Mouse (Mus musculus) embryonic facial prominence, embryonic 14.5 days (tissue): ENCODE measurements at regions not wholly inside any gene's neighbourhood (a gene's known extent, or its start where the extent isn't known, plus 50 kb on each side); places are given as distances from the start of the nearest gene placed in this dataset.

Source experiments
- ATAC-seq: fragments of 200-750 bp; cut with Nextera tagmentation; 2 replicates; pipeline ENCODE4 v1.8.0; 2017; ENCODE audit warnings: low read depth, moderate number of reproducible peaks, moderate TSS enrichment
- DNase-seq: peaks from one replicate; pipeline ENCODE4 v3.0.0-alpha.2; 2015; ENCODE audit warnings: low spot score
- H3K27ac ChIP-seq: fragments of 300-500 bp; sonication (generic); replicated peaks from 2 replicates; pipeline ENCODE4 v1.5.1; 2014; ENCODE audit warnings: low read depth, mild to moderate bottlenecking, low read length, moderate library complexity
- H3K27me3 ChIP-seq: fragments of 300-500 bp; sonication (generic); replicated peaks from 2 replicates; pipeline ENCODE4 v1.6.1; 2014; ENCODE audit warnings: low read length; ENCODE audit not compliant: control insufficient read depth, insufficient read depth
- H3K36me3 ChIP-seq: fragments of 300-500 bp; sonication (generic); 2 replicates; pipeline ENCODE4 v1.6.1; 2014; ENCODE audit warnings: low read length, mixed read lengths; ENCODE audit not compliant: control insufficient read depth, insufficient read depth
- H3K4me1 ChIP-seq: fragments of 300-500 bp; sonication (generic); 2 replicates; pipeline ENCODE4 v1.6.1; 2014; ENCODE audit warnings: antibody characterized with exemption, low read length; ENCODE audit not compliant: control insufficient read depth, insufficient read depth
- H3K4me2 ChIP-seq: fragments of 300-500 bp; sonication (generic); 2 replicates; pipeline ENCODE4 v1.6.1; 2014; ENCODE audit warnings: low read depth, mild to moderate bottlenecking, low read length, moderate library complexity, mixed read lengths
- H3K4me3 ChIP-seq: fragments of 300-500 bp; sonication (generic); 2 replicates; pipeline ENCODE4 v1.5.1; 2014; ENCODE audit warnings: low read depth, mild to moderate bottlenecking, low read length
- H3K9ac ChIP-seq: fragments of 300-500 bp; sonication (generic); 2 replicates; pipeline ENCODE4 v1.6.1; 2014; ENCODE audit warnings: low read depth, mild to moderate bottlenecking, low read length, moderate library complexity, mixed read lengths
- H3K9me3 ChIP-seq: fragments of 300-500 bp; sonication (generic); 2 replicates; pipeline ENCODE4 v1.6.1; 2016; ENCODE audit warnings: low read length; ENCODE audit not compliant: control insufficient read depth
- WGBS: fragments of 180-500 bp; shearing (Covaris S2); extraction: QIAGEN DNeasy Blood & Tissue Kit; methylation state at CpG from one replicate; pipeline ENCODE4 v1.1.7; 2014; 5-methylcytosine and 5-hydroxymethylcytosine counted together

DNA sequence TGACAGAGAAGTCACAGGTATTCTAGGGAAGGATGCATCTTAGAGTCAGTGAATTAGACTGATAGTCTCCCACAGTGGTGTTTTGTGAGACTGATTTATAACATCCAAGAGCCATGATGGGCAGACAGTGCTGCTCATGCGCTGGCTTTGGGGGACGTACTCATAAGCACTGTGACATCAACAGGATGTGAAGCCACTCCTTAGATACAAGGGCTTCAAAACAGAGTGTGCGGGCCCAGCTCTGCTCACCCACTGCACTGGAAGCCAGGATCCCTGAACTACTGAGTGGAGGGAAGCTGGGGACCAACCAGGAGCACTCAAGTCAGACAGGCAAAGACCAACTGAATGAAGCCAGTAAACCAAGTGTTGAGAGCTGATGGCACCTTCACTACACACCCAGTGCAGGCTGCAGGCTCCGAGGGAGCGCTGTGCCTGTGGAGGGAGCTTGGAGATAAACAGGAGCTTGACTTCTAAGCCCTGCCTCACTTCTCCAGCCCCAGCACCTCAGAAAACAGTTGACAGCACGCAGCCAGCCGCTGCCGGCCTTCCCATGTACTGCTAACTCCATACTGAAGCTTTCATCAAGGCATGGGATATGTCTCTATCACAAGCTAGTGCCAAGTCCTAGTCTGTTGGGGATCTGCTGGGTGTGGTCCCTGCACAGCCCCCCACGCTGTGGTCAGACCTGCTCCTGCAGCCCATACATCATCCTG is 200.0 kb downstream of the Cyp26b1 start:
- no peak overlapping the region for H3K4me3 ChIP-seq
- 65% methylated on average over 9 of the region's 9 CpGs for WGBS
- ATAC-seq, result no peak
- DNase-seq, result no peak
- no peak overlapping the region for H3K27ac ChIP-seq
- H3K9me3 ChIP-seq, result no peaks in the 10 kb centered on the region
- no peak overlapping the region for H3K4me2 ChIP-seq
- peaks cover 3% of the 10 kb centered on the region for H3K4me1 ChIP-seq
- no peak overlapping the region for H3K9ac ChIP-seq
- H3K36me3 ChIP-seq, result no peaks in the 10 kb centered on the region
- no peaks in the 10 kb centered on the region for H3K27me3 ChIP-seq

DNA sequence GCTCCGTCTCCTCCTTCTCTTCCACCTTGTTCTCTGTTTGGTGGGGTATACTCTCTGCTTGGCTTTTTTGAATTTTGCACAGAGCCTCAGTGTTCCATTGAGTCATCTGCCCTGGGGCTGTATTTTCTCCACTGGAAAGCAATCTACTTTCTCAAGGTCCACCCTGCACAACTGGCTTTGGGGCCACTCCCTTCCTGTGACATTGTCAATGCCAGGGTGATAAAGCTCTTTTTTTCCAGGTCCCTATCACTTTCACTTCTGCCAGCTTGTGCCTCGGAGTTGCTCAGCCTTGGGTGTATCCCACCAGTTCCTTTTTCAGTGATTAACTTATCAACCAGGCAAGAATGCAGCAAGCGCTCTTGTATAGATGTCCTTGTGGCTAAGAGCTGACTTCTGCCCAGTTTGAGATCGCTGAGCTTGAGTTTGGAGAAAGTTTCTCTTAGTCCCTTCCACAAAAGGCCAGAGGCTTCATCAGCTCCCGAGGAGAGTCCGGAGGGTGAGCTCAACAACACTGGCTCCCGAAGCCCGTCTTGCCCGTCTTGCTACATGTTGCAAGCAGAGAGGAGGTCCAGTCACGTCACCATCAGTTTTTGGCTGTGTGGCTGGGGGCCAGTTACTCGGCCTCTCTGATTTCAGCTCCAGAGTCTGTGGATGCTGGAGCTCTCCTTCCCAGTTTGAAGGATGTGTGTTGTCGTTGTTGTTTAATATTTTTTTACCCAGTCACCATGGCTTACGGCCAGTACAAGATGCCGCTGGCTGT is 200.8 kb downstream of the Cyp26b1 start:
- Histone ChIP-seq H3K4me2 (no peak overlapping the region), H3K4me1 (peaks cover 3% of the 10 kb centered on the region), H3K27me3 (no peaks in the 10 kb centered on the region), H3K9me3 (no peaks in the 10 kb centered on the region), H3K36me3 (no peaks in the 10 kb centered on the region), H3K9ac (no peak overlapping the region), H3K27ac (no peak overlapping the region), H3K4me3 (no peak overlapping the region)
- no peak for DNase-seq
- WGBS, result 92% methylated on average over 14 of the region's 14 CpGs
- no peak for ATAC-seq

DNA sequence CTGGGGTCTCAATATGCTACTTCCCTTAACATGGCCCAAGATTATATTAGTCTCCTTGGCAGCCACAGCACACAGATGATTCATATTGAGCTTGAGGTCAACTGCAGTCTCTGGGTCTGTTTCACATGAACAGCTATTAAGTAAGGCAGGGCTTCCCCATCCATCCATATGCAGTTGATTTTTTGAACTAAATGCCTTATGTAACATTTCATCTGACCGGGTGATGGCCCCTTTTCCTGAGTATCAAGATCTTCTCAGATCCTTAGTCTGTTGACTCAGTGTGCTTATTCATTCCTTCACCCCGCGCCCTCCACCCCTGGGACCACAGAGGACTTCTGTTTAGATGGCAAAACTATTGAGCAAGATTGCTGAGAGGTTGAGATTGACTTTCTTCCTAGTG is 202.7 kb downstream of the Cyp26b1 start:
- 74% methylated on average over 3 of the region's 3 CpGs for WGBS
- no peak for ATAC-seq
- H3K4me2 ChIP-seq, result no peak overlapping the region
- no peaks in the 10 kb centered on the region for H3K9me3 ChIP-seq
- H3K4me1 ChIP-seq, result peaks cover 3% of the 10 kb centered on the region
- H3K36me3 ChIP-seq, result no peaks in the 10 kb centered on the region
- DNase-seq, result peak; percentile 17
- no peaks in the 10 kb centered on the region for H3K27me3 ChIP-seq
- no peak overlapping the region for H3K9ac ChIP-seq
- H3K4me3 ChIP-seq, result no peak overlapping the region
- H3K27ac ChIP-seq, result no peak overlapping the region

DNA sequence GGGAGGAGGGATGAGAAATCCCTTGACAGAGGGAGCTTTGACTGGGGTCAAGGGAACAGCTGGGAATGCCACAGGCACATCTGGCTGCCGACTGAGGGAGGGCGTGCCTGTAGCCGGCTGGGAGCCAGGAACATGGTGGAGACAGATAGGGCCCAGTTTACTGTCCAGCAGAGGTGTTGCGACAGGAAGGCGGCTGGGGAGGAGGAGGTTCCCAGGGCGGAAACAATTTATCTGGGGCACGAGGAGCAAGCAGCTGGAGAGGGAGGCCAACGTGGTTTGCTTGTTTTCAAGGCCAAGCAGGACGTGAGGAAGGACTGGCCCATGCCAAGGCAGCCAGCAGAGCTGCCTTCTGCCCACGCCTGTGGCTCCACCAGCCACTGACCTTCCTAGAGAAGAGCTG is 208.0 kb downstream of the Cyp26b1 start:
- 26% methylated on average over 10 of the region's 10 CpGs for WGBS
- no peak overlapping the region for H3K4me2 ChIP-seq
- no peak overlapping the region for H3K4me3 ChIP-seq
- H3K27me3 ChIP-seq, result no peaks in the 10 kb centered on the region
- H3K36me3 ChIP-seq, result no peaks in the 10 kb centered on the region
- H3K9ac ChIP-seq, result no peak overlapping the region
- DNase-seq (no peak), ATAC-seq (no peak)
- H3K27ac ChIP-seq, result no peak overlapping the region
- H3K9me3 ChIP-seq, result no peaks in the 10 kb centered on the region
- peaks cover 7% of the 10 kb centered on the region; the same call in 1 of the 2 replicates for H3K4me1 ChIP-seq

DNA sequence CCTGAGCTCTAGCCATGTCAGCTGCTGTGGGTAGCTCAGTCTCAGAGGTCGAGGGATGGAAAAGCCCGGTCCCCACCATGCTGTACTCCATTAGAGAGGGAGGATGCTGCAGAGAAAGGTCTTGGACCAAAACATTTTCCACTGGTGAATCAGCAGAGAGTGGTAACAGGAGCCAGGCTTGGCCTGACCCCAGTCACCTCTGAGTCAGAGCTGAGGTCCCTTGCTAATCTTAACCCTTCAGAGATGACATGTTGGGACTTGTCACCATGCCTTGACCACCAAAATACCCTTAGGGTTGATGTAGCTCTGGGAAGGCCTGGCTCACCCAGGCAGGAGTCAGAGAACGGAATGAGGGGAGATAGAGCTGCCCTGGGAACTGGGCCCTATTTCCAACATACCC is 210.0 kb downstream of the Cyp26b1 start:
- no peak overlapping the region for H3K4me3 ChIP-seq
- H3K4me1 ChIP-seq, result 0 out of 2 replicates have a peak, but pooled peaks cover 7% of the 10 kb centered on the region
- H3K27ac ChIP-seq, result no peak overlapping the region
- H3K27me3 ChIP-seq, result no peaks in the 10 kb centered on the region
- H3K9me3 ChIP-seq, result no peaks in the 10 kb centered on the region
- no peak overlapping the region for H3K9ac ChIP-seq
- DNase-seq (no peak), ATAC-seq (no peak)
- H3K36me3 ChIP-seq, result no peaks in the 10 kb centered on the region
- H3K4me2 ChIP-seq, result no peak overlapping the region
- WGBS, result 62% methylated on average over 3 of the region's 3 CpGs

DNA sequence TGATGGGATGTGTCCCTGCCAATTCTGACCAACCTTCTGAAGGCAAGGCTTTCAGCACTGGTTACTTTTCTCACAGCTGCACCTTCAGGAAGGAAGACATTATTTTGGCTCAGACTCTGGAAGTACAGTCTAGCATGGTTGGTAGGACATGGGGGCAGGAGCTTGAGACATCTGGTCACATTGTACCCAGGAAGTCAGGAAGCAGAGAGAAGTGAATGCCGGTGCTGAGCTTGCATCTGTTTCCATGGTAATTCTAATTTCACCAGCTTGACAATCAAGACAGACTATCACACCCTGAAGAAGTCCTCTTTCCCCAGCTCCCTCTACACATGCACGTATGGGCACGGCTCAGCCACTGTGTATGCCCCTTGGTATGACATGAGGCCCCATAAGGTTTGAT is 210.6 kb downstream of the Cyp26b1 start:
- Histone ChIP-seq H3K27ac (no peak overlapping the region), H3K4me1 (0 out of 2 replicates have a peak, but pooled peaks cover 7% of the 10 kb centered on the region), H3K36me3 (no peaks in the 10 kb centered on the region), H3K9me3 (no peaks in the 10 kb centered on the region), H3K4me3 (no peak overlapping the region), H3K9ac (no peak overlapping the region), H3K27me3 (no peaks in the 10 kb centered on the region), H3K4me2 (no peak overlapping the region)
- DNase-seq (no peak), ATAC-seq (no peak)
- WGBS, result 81% methylated on average over 3 of the region's 3 CpGs

DNA sequence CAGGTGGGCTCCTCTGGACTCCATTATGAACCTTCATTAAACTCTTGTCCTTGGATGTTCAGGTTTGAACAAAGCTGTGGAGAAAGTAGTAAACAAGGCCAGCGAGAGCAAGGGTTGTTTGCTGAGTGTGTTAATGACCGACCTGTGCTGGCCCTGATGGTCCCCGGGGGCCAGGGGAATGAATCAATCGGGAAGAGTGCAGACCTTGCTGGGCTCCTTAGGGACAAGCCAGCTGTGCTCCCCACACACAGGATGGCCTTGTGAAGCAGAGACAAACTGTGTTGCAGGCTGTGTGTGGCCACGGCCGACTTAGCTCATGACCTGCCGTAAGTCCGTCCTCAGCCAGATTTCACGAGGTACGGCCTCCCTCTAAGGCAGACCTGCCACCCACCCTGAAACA is 212.1 kb downstream of the Cyp26b1 start:
- DNase-seq (no peak), ATAC-seq (no peak)
- 74% methylated on average over 10 of the region's 10 CpGs for WGBS
- no peak overlapping the region for H3K4me2 ChIP-seq
- H3K27me3 ChIP-seq, result no peaks in the 10 kb centered on the region
- H3K9ac ChIP-seq, result no peak overlapping the region
- no peak overlapping the region for H3K27ac ChIP-seq
- H3K9me3 ChIP-seq, result no peaks in the 10 kb centered on the region
- 0 out of 2 replicates have a peak, but pooled peaks cover 7% of the 10 kb centered on the region for H3K4me1 ChIP-seq
- no peaks in the 10 kb centered on the region for H3K36me3 ChIP-seq
- H3K4me3 ChIP-seq, result no peak overlapping the region

DNA sequence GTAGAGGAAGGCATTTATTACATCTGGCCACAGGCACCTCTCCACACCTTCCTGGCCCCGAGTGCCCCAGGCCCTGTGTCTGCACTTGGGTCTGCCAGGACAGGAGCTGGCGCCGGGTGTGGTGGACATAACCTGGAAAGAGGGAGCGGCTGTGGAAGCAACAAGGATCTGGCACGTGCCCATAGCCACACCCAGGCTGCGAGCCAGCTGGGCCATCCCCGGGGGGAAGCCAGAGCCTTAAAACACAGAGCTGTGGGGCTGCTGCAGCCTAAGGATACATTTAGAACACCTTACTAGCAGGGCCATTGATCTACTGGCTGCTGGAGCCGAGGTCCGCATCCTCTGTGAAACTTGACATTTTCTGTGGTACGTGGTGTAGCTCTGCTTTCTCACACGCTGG is 217.0 kb downstream of the Cyp26b1 start:
- H3K27ac ChIP-seq, result no peak overlapping the region
- H3K27me3 ChIP-seq, result no peaks in the 10 kb centered on the region
- 76% methylated on average over 11 of the region's 11 CpGs for WGBS
- DNase-seq (no peak), ATAC-seq (no peak)
- no peak overlapping the region for H3K9ac ChIP-seq
- no peak overlapping the region for H3K4me2 ChIP-seq
- H3K4me1 ChIP-seq, result no peaks in the 10 kb centered on the region
- H3K4me3 ChIP-seq, result no peak overlapping the region
- H3K36me3 ChIP-seq, result no peaks in the 10 kb centered on the region
- H3K9me3 ChIP-seq, result no peaks in the 10 kb centered on the region

DNA sequence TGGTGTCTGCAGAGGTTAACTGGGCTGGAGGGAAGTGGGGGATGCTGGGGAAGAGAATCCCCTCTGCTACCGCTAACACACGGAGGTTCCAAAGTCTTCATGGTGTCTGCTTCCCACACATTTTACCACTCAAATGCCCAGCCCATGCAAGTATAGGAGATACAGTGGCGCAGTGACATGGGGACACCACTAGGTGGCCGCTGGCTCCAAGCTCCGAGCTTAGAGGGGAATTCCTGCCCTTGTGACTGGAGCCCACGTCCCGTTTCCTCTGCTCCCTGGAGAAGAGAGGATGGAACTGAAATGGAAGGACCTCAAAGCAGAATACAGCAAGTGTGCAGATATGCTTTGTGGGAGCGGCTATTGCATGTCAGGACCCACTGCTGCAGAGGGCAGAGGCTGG is 218.2 kb downstream of the Cyp26b1 start:
- Histone ChIP-seq H3K4me1 (no peaks in the 10 kb centered on the region), H3K27ac (no peak overlapping the region), H3K36me3 (no peaks in the 10 kb centered on the region), H3K4me2 (no peak overlapping the region), H3K27me3 (no peaks in the 10 kb centered on the region), H3K9ac (no peak overlapping the region), H3K9me3 (no peaks in the 10 kb centered on the region), H3K4me3 (no peak overlapping the region)
- peak; percentile 78 for DNase-seq
- WGBS, result 10% methylated on average over 7 of the region's 8 CpGs
- no peak for ATAC-seq
